Mouse (Mus musculus): ENCODE measurements at regions not wholly inside any gene's neighbourhood (a gene's known extent, or its start where the extent isn't known, plus 50 kb on each side); places are given as distances from the start of the nearest gene placed in this dataset.
A peak's percentile ranks its signal among the peaks of the same experiment; 100 is the strongest.

DNA sequence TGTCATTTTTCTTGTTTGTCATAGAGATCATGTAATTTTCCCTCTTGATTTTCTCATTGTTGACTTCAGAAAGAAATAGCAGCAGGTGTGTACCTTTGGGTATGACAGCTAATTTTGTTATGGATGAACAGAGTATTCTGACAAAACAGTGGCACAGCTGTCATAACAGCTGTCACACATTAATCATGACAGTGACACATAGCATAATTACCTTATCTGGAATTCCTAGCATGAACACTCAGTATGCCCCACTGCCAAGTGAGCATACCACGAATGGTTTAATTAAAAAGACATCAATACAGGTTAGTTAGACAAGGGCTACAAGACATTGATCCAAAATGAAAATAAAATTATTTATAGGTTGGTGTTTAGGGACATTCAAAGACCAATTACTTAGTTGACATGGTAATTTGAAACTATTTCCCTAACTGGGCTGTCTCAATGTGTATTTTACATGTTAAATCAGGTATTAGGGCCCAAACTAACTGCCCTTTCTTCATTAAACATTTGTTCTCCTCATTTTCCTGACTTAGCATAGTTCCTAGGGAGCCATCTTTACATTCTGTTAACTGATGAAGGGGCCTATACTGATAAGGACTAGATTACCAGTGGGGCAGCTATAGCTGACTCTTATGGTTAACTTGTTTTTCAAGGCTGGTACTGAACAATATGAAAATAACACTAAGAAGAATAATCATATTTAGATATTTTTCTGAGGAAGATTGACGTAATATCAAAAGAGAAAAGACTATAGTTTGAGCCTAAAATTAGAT lies 52.2 kb downstream of the Aldoart1 start:
- Histone ChIP-seq H3K9me3 (replicated peaks) (no peaks in the 10 kb centered on the region), H3K27ac (no peak overlapping the region), H3K4me3 (no peak overlapping the region), H3K36me3 (no peaks in the 10 kb centered on the region), H3K4me2 (replicated peaks) (no peak overlapping the region), H3K9ac (no peak overlapping the region), H3K27me3 (no peaks in the 10 kb centered on the region), H3K4me1 (no peaks in the 10 kb centered on the region)
- peak; percentile 86 for ATAC-seq (ENCODE audit: low FRiP score)
- 66% methylated on average over 2 of the region's 2 CpGs for WGBS

DNA sequence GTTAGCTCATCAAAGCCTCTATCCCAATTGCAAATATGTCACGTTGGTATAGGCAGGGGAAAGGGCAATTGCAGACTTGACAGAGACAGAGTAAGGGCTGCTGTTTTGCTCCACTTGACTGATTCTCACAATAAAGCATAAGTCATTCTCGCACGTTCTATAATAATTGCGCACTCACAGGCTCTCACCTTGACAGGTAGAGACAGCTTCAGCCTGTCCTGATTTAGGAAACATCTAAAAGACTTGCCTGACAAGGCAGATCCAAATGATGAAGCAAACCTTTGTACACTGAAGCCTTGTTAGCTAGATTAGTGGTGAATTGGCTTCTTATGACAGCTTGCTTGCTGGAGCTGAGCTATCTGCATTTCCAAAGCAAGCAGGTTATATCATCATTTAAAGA lies 52.9 kb downstream of the Aldoart1 start:
- Histone ChIP-seq H3K27ac (no peak overlapping the region), H3K27me3 (no peaks in the 10 kb centered on the region), H3K9ac (no peak overlapping the region), H3K4me1 (no peaks in the 10 kb centered on the region), H3K36me3 (no peaks in the 10 kb centered on the region), H3K4me2 (replicated peaks) (no peak overlapping the region), H3K4me3 (no peak overlapping the region), H3K9me3 (replicated peaks) (no peaks in the 10 kb centered on the region)
- WGBS, result 61% methylated on average over 4 of the region's 4 CpGs
- ATAC-seq (ENCODE audit: low FRiP score), result peak; percentile 67

DNA sequence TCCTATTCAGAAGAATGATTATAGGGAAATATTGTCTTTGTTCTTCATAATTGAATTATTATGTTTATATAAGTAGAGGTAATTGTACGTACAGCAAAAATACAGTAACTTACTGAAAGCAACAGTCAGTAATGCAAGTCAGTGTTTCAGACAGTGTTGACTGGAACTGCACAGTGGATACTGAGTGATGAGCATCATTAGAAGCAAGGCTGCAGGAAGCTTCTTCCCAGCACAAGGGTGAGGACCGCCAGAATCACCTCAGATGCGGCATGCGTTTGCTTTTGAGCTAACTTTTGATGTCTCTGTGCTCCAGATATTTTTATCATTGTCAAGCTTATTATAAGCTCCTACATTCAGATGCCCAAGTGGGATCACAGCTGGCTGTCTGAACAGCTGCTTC lies 63.6 kb downstream of the Aldoart1 start:
- Histone ChIP-seq H3K9ac (no peak overlapping the region), H3K4me1 (no peaks in the 10 kb centered on the region), H3K27ac (no peak overlapping the region), H3K4me2 (replicated peaks) (no peak overlapping the region), H3K4me3 (no peak overlapping the region), H3K9me3 (replicated peaks) (no peaks in the 10 kb centered on the region), H3K36me3 (no peaks in the 10 kb centered on the region), H3K27me3 (no peaks in the 10 kb centered on the region)
- 90% methylated on average over 4 of the region's 4 CpGs for WGBS
- ATAC-seq (ENCODE audit: low FRiP score), result no peak

DNA sequence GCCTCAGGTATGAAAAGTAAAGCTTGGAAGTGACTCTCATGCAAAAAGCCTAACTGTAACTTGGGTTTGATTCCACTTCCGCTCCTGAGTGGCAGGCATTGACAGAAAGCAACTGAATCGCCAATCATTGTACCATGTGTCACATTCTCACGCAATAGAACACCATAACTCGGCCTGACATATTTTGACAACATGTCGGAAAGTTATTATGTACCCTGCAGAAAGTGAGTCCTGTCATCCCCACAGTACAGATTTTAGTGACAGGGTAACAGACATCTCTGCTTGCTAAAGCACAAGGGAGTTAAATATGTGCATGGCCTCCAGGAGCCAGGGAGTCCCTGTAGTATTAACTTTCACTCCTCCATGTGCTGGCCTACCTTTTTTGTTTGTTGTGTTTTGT lies 85.5 kb downstream of the Aldoart1 start:
- H3K27me3 ChIP-seq, result no peaks in the 10 kb centered on the region
- H3K4me1 ChIP-seq, result 0 out of 2 replicates have a peak, but pooled peaks cover 3% of the 10 kb centered on the region
- H3K4me3 ChIP-seq, result no peak overlapping the region
- no peak overlapping the region for H3K27ac ChIP-seq
- H3K4me2 ChIP-seq (replicated peaks), result no peak overlapping the region
- peak; percentile 17; the same call in 1 of the 2 replicates for ATAC-seq (ENCODE audit: low FRiP score)
- WGBS, result 76% methylated on average over 5 of the region's 5 CpGs
- no peaks in the 10 kb centered on the region for H3K9me3 ChIP-seq (replicated peaks)
- no peak overlapping the region for H3K9ac ChIP-seq
- H3K36me3 ChIP-seq, result no peaks in the 10 kb centered on the region

DNA sequence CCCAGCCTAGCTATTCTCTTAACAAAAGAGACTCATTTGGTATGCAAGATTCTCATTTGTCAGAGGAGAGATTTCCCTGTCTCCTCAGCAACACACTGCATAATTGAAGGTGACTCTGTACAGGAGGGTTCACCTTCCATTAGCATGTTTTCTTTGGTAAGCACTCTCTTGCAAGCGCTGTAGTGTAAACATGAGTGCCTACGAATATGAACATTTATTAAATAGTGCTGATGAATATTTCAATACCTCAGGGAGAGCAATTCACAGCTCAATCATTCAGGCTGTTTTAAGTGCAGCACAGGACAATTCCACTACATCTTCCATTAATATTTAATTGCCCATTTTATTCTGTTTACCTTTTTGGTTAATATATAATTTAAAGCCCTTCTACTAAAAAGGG lies 86.0 kb downstream of the Aldoart1 start:
- no peak overlapping the region for H3K4me3 ChIP-seq
- no peak overlapping the region for H3K4me2 ChIP-seq (replicated peaks)
- H3K9me3 ChIP-seq (replicated peaks), result no peaks in the 10 kb centered on the region
- 62% methylated on average over 2 of the region's 2 CpGs for WGBS
- no peaks in the 10 kb centered on the region for H3K36me3 ChIP-seq
- H3K27ac ChIP-seq, result no peak overlapping the region
- H3K9ac ChIP-seq, result no peak overlapping the region
- 0 out of 2 replicates have a peak, but pooled peaks cover 3% of the 10 kb centered on the region for H3K4me1 ChIP-seq
- peak; percentile 85 for ATAC-seq (ENCODE audit: low FRiP score)
- H3K27me3 ChIP-seq, result no peaks in the 10 kb centered on the region

Measured in hindbrain, embryonic 12.5 days (tissue).